Mouse (Mus musculus) CH12.LX (cell line): Measurements from ENCODE around the gene Baat. TPM values are rescaled to one million over a fixed set of nuclear protein-coding genes. Genes with fewer than 3 reads are reported as not detected.

Experiments used
- DNase-seq: peaks from one replicate; pipeline ENCODE4 v3.0.0-alpha.2; 2013; ENCODE audit errors: extremely low read depth
- H3K27ac ChIP-seq: 2 replicates; pipeline ENCODE4 v1.5.1; 2012; ENCODE audit warnings: low read depth, mild to moderate bottlenecking, control low read depth, moderate library complexity; ENCODE audit not compliant: insufficient read depth
- H3K27me3 ChIP-seq: replicated peaks from 2 replicates; pipeline ENCODE3; 2012; ENCODE audit warnings: inconsistent platforms
- H3K36me3 ChIP-seq, 2 experiments: replicated peaks in 1 of 2; 2 replicates each; pipeline versions ENCODE3 to v1.6.1; 2012; ENCODE audit warnings: inconsistent platforms in 1 of 2, low read length in 1 of 2, mild to moderate bottlenecking in 1 of 2, mixed read lengths in 1 of 2, moderate library complexity in 1 of 2; ENCODE audit not compliant: control insufficient read depth in 1 of 2, insufficient read depth in 1 of 2
- H3K4me1 ChIP-seq, 2 experiments: 2 replicates each; pipeline ENCODE4 v1.6.1; 2012; ENCODE audit warnings: inconsistent platforms in 1 of 2, moderate library complexity in 1 of 2; ENCODE audit not compliant: insufficient read depth in 2 of 2, control insufficient read depth in 1 of 2
- H3K4me2 ChIP-seq: 2 replicates; pipeline ENCODE4 v1.6.1; 2012; ENCODE audit warnings: low read depth, mild to moderate bottlenecking, control low read depth; ENCODE audit not compliant: poor library complexity, insufficient read depth, severe bottlenecking
- H3K4me3 ChIP-seq, 3 experiments: fragments of 150-350 bp in 1 of 3; sonication (generic) in 1 of 3; replicated peaks in 1 of 3; 2 replicates each; pipeline versions ENCODE3 to v1.5.1; 2011 to 2012; ENCODE audit warnings: low read depth in 2 of 3, low read length in 2 of 3, mild to moderate bottlenecking in 2 of 3, moderate library complexity in 2 of 3, control low read depth in 1 of 3, improper control_type of control experiment in 1 of 3, inconsistent platforms in 1 of 3, mixed read lengths in 1 of 3; ENCODE audit not compliant: poor library complexity in 1 of 3
- H3K79me2 ChIP-seq: replicated peaks from 2 replicates; pipeline ENCODE4 v1.6.1; 2012; ENCODE audit warnings: mild to moderate bottlenecking, moderate library complexity; ENCODE audit not compliant: control insufficient read depth, poor library complexity, insufficient read depth, severe bottlenecking; ENCODE audit errors: extremely low read depth
- H3K9ac ChIP-seq: 2 replicates; pipeline ENCODE4 v1.6.1; 2012; ENCODE audit warnings: low read depth, mild to moderate bottlenecking, control low read depth, moderate library complexity; ENCODE audit not compliant: insufficient read depth
- H3K9me3 ChIP-seq: replicated peaks from 2 replicates; pipeline ENCODE3; 2012; ENCODE audit warnings: low read length, inconsistent platforms, mixed read lengths
- BHLHE40 ChIP-seq: IDR thresholded peaks from 2 replicates; pipeline ENCODE4 v1.6.1; 2011; ENCODE audit warnings: mild to moderate bottlenecking, low read depth, low read length, improper control_type of control experiment
- CHD1 ChIP-seq: IDR thresholded peaks from 2 replicates; pipeline ENCODE4 v1.6.1; 2012; ENCODE audit warnings: low read depth, low read length, improper control_type of control experiment, inconsistent platforms
- CTCF ChIP-seq, 2 experiments: IDR thresholded peaks in 1 of 2; conservative IDR thresholded peaks in 1 of 2; 2 replicates each; pipeline ENCODE4 v1.5.1; 2011 to 2012; ENCODE audit warnings: low read depth in 2 of 2, low read length in 2 of 2, improper control_type of control experiment in 1 of 2, inconsistent platforms in 1 of 2, mild to moderate bottlenecking in 1 of 2, moderate library complexity in 1 of 2
- E2F4 ChIP-seq: IDR thresholded peaks from 2 replicates; pipeline ENCODE4 v1.6.1; 2011; ENCODE audit warnings: low read depth, low read length, improper control_type of control experiment; ENCODE audit not compliant: insufficient replicate concordance
- ETS1 ChIP-seq: conservative IDR thresholded peaks from 2 replicates; pipeline ENCODE4 v1.6.1; 2012; ENCODE audit warnings: low read depth, mild to moderate bottlenecking, inconsistent platforms, low read length, improper control_type of control experiment, moderate library complexity
- GABPA ChIP-seq: IDR thresholded peaks from 2 replicates; pipeline ENCODE4 v1.6.1; 2012; ENCODE audit warnings: low read depth, low read length, improper control_type of control experiment, inconsistent platforms; ENCODE audit not compliant: insufficient replicate concordance
- HCFC1 ChIP-seq: IDR thresholded peaks from 2 replicates; pipeline ENCODE4 v1.6.1; 2012; ENCODE audit warnings: low read depth, mild to moderate bottlenecking, inconsistent platforms, low read length, improper control_type of control experiment
- IRF4 ChIP-seq: IDR thresholded peaks from 2 replicates; pipeline ENCODE4 v1.6.1; 2014; ENCODE audit warnings: low read depth, mild to moderate bottlenecking, inconsistent platforms, low read length, improper control_type of control experiment
- JUN ChIP-seq: IDR thresholded peaks from 2 replicates; pipeline ENCODE4 v1.6.1; 2011; ENCODE audit warnings: low read depth, mild to moderate bottlenecking, low read length, improper control_type of control experiment, moderate library complexity; ENCODE audit not compliant: insufficient read depth
- KAT2A ChIP-seq: IDR thresholded peaks from 2 replicates; pipeline ENCODE4 v1.6.1; 2012; ENCODE audit warnings: low read length, improper control_type of control experiment, inconsistent platforms; ENCODE audit not compliant: insufficient replicate concordance
- MAX ChIP-seq: IDR thresholded peaks from 2 replicates; pipeline ENCODE4 v1.6.1; 2011; ENCODE audit warnings: low read length, improper control_type of control experiment
- MAZ ChIP-seq: IDR thresholded peaks from 2 replicates; pipeline ENCODE4 v1.6.1; 2012; ENCODE audit warnings: low read depth, mild to moderate bottlenecking, inconsistent platforms, low read length, improper control_type of control experiment, moderate library complexity
- MEF2A ChIP-seq: IDR thresholded peaks from 2 replicates; pipeline ENCODE4 v1.6.1; 2014; ENCODE audit warnings: low read depth, mild to moderate bottlenecking, inconsistent platforms, low read length, improper control_type of control experiment, borderline replicate concordance
- MXI1 ChIP-seq: IDR thresholded peaks from 2 replicates; pipeline ENCODE4 v1.6.1; 2011; ENCODE audit warnings: mild to moderate bottlenecking, low read depth, low read length, improper control_type of control experiment
- MYC ChIP-seq: IDR thresholded peaks from 2 replicates; pipeline ENCODE4 v1.6.1; 2011; ENCODE audit warnings: low read depth, mild to moderate bottlenecking, improper control_type of control experiment, low read length
- NELFE ChIP-seq: IDR thresholded peaks from 2 replicates; pipeline ENCODE4 v1.6.1; 2011; ENCODE audit warnings: low read depth, low read length, improper control_type of control experiment
- NRF1 ChIP-seq: IDR thresholded peaks from 2 replicates; pipeline ENCODE4 v1.6.1; 2014; ENCODE audit warnings: low read depth, mild to moderate bottlenecking, inconsistent platforms, low read length, improper control_type of control experiment, moderate library complexity
- PAX5 ChIP-seq: IDR thresholded peaks from 2 replicates; pipeline ENCODE4 v1.6.1; 2012; ENCODE audit warnings: low read length, inconsistent platforms, mixed read lengths
- POLR2AphosphoS2 ChIP-seq: IDR thresholded peaks from 2 replicates; pipeline ENCODE4 v1.6.1; 2011; ENCODE audit warnings: low read depth, low read length, improper control_type of control experiment
- RCOR1 ChIP-seq: conservative IDR thresholded peaks from 2 replicates; pipeline ENCODE4 v1.6.1; 2012; ENCODE audit warnings: low read depth, mild to moderate bottlenecking, inconsistent platforms, low read length, improper control_type of control experiment
- SIN3A ChIP-seq: IDR thresholded peaks from 2 replicates; pipeline ENCODE4 v1.6.1; 2012; ENCODE audit warnings: low read length, improper control_type of control experiment, inconsistent platforms
- TBP ChIP-seq: conservative IDR thresholded peaks from 2 replicates; pipeline ENCODE4 v1.6.1; 2011; ENCODE audit warnings: low read depth, low read length, improper control_type of control experiment
- TCF12 ChIP-seq: IDR thresholded peaks from 2 replicates; pipeline ENCODE4 v1.6.1; 2014; ENCODE audit warnings: low read depth, mild to moderate bottlenecking, inconsistent platforms, low read length, improper control_type of control experiment
- UBTF ChIP-seq: IDR thresholded peaks from 2 replicates; pipeline ENCODE4 v1.6.1; 2012; ENCODE audit warnings: low read depth, mild to moderate bottlenecking, inconsistent platforms, low read length, improper control_type of control experiment, moderate library complexity
- USF2 ChIP-seq: conservative IDR thresholded peaks from 2 replicates; pipeline ENCODE4 v1.6.1; 2011; ENCODE audit warnings: low read depth, low read length, improper control_type of control experiment
- ZC3H11A ChIP-seq: IDR thresholded peaks from 2 replicates; pipeline ENCODE4 v1.6.1; 2012; ENCODE audit warnings: low read depth, mild to moderate bottlenecking, inconsistent platforms, low read length, improper control_type of control experiment
- ZNF384 ChIP-seq: IDR thresholded peaks from 2 replicates; pipeline ENCODE4 v1.6.1; 2012; ENCODE audit warnings: low read depth, low read length, improper control_type of control experiment, inconsistent platforms
- dilution Hi-C: fragments of 300-500 bp; cut with MboI; formaldehyde crosslinking; loops from 2 replicates; pipeline ENCODE4 v1.14.3; 2020; ENCODE audit warnings: low sequenced_read_pairs; ENCODE audit not compliant: extremely low pct_unique_long_range_greater_than_20kb, extremely low pct_ligation_motif_present
- in situ Hi-C: fragments of 300-500 bp; cut with MboI; formaldehyde crosslinking; loops from 3 replicates; pipeline ENCODE4 v1.14.3; 2019; ENCODE audit warnings: low sequenced_read_pairs, low pct_ligation_motif_present, low pct_unique_long_range_greater_than_20kb, mixed read lengths
- polyA plus RNA-seq: library from polyadenylated mRNA; unstranded; fragments of >175 nt; gene quantifications from 2 replicates; pipeline ENCODE4 v1.2.1, GENCODE M21; 2012; ENCODE audit warnings: low read depth; ENCODE audit not compliant: insufficient read length
- total RNA-seq, 2 experiments: library from RNA; depleted of rRNA; stranded (reverse); fragments of 300-350 nt in 1 of 2; fragments of >200 nt in 1 of 2; gene quantifications; 2 replicates each; pipeline ENCODE4 v1.2.3; 2012 to 2014

Gene Baat
- total RNA-seq (2012; rRNA removed) (0.04 TPM in 1 of 2 replicates, not detected in the other), total RNA-seq (2014; rRNA removed) (0.18 TPM in 1 of 2 replicates, not detected in the other), polyA plus RNA-seq (0.19 TPM in 1 of 2 replicates, not detected in the other)

- dilution Hi-C loops: no loop called here
- no peak within 1 kb of the TSS for H3K27ac ChIP-seq
- no peak within 1 kb of the TSS for H3K4me3 ChIP-seq
- H3K79me2 ChIP-seq: no peaks in the 10 kb centered on the region
- no peaks in the 10 kb centered on the region for H3K4me1 ChIP-seq
- H3K4me2 ChIP-seq: peak within 1 kb of the TSS; percentile 24; the same call in 1 of the 2 replicates
- TF ChIP-seq MXI1 (no peak), IRF4 (no peak), RCOR1 (no peak), MYC (no peak), GABPA (no peak), UBTF (no peak), USF2 (no peak), NELFE (no peak), PAX5 (no peak), TCF12 (no peak), POLR2AphosphoS2 (no peak), MAZ (no peak), ZC3H11A (no peak), SIN3A (no peak), ETS1 (no peak), CHD1 (no peak)
- DNase-seq: no peak
- no peaks in the 10 kb centered on the region for H3K9me3 ChIP-seq
- H3K27me3 ChIP-seq: no peaks in the 10 kb centered on the region
- in situ Hi-C loops: no loop called here
- H3K36me3 ChIP-seq: peaks cover 0 to 2% of the 10 kb centered on the region in 2 experiments
- no peak within 1 kb of the TSS for H3K9ac ChIP-seq
Observed at GRCm38 (mm10) chr4:49506386-49506785, at the start of gene Baat. Baat (minus strand) TSS chr4:49506557.

DNA sequence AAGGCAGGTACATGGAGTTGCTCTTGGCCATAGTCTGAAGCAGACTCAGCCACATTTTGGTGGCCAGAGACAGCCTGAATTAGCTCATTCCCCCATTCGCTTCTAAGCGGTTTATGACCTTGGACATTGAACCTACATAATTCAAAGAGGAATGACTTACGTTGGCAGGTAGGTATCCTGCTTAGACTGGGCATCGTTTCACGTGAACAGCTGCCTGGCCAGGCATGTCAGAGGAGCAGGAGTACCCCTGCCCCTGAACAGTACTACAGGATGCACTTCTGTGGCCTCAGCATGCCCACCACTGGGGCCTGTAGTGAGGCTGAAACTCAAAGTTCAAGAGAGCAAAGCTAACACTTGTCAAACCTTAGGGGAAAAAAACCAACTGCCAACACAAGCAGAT, 47.0 kb upstream of the Baat start:
- H3K27ac ChIP-seq: no peak overlapping the region
- H3K9ac ChIP-seq: no peak overlapping the region
- TF ChIP-seq TBP: no peak
- no peak for TF ChIP-seq JUN
- no peak for TF ChIP-seq POLR2AphosphoS2
- TF ChIP-seq MYC: no peak
- TF ChIP-seq BHLHE40: no peak
- no peak for TF ChIP-seq PAX5
- no peak for TF ChIP-seq UBTF
- TF ChIP-seq USF2: no peak
- no peak for TF ChIP-seq E2F4
- TF ChIP-seq TCF12: no peak
- TF ChIP-seq CHD1: no peak
- no peak for TF ChIP-seq ETS1
- no peak for TF ChIP-seq MAX
- TF ChIP-seq NRF1: no peak
- no peak for TF ChIP-seq ZNF384
- TF ChIP-seq CTCF (conservative IDR thresholded peaks at IDR 0.05 in 1 of 2, IDR thresholded peaks at IDR 0.05 in 1 of 2; ENCODE audit: low read depth in 2 of 2, low read length in 2 of 2): no peak
- TF ChIP-seq HCFC1: no peak
- no peak for TF ChIP-seq KAT2A
- TF ChIP-seq MEF2A: no peak
- TF ChIP-seq, all 38 proteins: peak for 0
- DNase-seq: no peak
- H3K4me3 ChIP-seq: no peak overlapping the region
- H3K27me3 ChIP-seq: no peaks in the 10 kb centered on the region
- H3K4me1 ChIP-seq: no peaks in the 10 kb centered on the region
- no peaks in the 10 kb centered on the region for H3K79me2 ChIP-seq
- H3K36me3 ChIP-seq: no peaks in the 10 kb centered on the region
- in situ Hi-C loops (no loop called here), dilution Hi-C loops (no loop called here)
- H3K4me2 ChIP-seq: no peak overlapping the region
- H3K9me3 ChIP-seq: no peaks in the 10 kb centered on the region
